Mouse (Mus musculus) activated CD4-positive, CD25-positive, alpha-beta regulatory T cell, adult 4 months (primary cell): ENCODE data around the gene Pm20d2. TPM values are rescaled to one million over a fixed set of nuclear protein-coding genes. Genes with fewer than 3 reads are reported as not detected.

Experiments
- ATAC-seq: one replicate; pipeline ENCODE4 v1.8.0; 2017
- polyA plus RNA-seq, 2 experiments: library from polyadenylated mRNA; unstranded; fragments of 100-300 nt; shearing (Covaris generic); gene quantifications; one replicate each; pipeline ENCODE4 v1.2.1; 2017

Pm20d2 gene
- polyA plus RNA-seq: not detected

DNA sequence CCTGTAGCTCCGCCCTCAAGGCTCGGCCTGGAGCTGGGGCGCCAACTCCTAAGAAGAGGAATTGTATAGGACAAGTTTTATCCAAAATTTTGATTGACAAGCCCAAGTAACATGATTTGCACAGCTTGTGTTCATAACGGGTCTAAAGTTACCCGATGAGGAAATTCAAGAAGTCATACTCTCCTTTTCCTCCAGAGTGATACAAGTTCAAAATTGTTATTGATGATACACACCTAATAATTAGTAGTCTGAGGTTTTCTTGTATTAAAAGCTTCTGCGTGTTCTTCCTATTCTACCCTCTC is at the start of gene Pm20d2:
Gene Pm20d2, minus strand, starts transcription at position 3 of the 302 bp plus-strand sequence.
- ATAC-seq: no peak

DNA sequence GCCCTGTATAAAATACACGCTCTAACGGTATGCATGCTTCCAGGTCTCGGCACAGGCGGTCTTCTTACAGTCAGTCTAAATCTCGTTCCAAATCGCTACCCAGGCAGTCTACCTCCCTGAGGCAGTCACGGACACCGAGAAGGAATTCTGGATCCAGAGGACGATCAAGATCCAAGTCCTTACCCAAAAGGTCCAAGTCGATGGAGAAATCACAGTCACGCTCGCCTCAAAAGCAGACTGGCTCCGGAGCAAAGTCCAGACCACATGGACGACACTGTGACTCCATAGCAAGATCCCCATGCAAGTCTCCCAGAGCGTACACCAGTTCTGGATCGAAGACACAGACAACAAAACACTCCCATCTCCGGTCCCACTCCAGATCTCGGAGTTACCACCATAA is 41.3 kb upstream of the Pm20d2 start:
- ATAC-seq: no peak

DNA sequence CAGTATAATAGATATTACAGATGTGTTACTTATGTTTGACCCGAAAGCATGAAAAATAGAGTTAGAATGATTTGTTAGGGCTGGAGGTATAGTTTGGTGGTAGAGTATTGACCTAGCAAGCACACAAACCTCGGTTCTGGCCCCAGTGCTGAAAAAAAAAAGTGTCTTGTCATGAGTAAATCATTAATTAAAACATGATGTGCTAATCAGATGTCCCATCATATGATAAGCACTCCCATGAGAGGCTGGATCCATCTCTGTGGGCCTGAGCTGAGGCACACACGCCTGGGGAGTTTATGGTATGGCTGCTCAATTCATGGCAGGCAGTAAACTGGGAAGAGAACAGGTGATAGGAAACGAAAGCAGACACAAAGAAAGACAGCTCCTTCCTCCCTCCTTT is 40.1 kb upstream of the Pm20d2 start:
- ATAC-seq: no peak

DNA sequence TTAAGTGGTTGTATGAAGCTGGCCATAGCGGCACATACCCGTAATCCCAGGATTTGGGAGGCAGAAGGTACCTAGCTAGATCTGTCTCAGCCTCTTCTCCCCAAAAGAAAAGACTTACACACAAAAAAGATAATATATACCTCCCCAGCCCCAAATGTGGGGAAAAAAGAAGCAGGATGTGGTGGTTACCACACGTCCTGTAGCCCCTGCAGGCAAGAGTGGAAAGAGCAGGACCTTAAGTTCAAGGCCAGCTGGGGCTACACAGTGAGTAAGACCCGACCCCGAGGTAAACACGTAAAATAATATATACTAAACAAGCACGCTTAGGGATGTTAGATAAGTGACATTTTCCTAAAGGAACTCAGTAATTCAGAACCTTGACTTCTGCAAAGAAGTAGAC is 37.6 kb upstream of the Pm20d2 start:
- ATAC-seq: peak; percentile 87

DNA sequence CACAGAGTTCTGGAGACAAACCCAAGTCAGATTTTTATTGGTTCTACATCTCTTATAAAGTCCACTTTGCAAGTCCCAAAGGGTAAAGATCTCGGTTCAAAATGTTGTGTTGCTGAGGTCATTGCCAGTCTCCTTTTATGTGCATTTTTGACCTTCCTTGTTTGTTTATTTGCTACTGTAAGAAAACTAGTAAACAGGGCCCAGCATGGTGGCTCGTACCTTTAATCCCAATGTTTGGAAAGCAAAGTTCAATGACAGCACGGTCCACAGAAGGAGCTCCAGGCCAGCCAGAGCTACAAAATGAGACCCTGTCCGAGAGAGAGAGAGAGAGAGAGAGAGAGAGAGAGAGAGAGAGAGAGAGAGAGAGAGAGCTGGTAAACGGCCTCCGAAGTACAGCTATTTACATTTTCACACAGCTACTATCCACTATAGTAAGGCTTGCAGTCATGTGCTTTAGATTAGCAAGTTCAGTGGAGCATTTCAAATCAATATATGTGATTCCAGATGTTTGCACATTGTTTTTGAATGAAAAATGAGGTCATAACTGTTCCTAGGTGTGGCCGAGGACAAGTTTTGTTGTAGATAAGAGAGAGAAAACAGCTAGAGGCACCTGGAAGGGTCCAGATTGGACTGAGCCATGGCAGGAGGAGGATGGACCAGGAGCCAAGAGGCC is 34.6 kb upstream of the Pm20d2 start:
- no peak for ATAC-seq

DNA sequence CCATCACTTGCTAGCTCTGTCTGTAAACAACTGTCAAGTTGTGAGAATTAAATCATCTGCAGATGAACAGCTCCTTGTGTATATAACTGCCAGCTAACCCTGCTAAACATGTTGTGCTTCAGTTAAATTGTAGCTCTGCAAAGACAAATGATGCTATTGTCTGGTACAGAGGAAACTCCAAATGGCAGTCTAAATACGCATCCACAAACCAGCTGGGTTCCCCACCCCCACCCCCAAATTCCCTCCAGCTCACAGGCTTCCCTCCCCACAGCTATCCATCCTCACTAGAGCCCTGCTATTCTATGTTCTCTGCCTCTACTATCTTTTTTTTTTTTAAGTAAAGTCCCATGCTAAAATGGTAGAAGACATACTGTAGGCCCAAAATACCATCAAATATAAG is 32.3 kb upstream of the Pm20d2 start:
- ATAC-seq: no peak

DNA sequence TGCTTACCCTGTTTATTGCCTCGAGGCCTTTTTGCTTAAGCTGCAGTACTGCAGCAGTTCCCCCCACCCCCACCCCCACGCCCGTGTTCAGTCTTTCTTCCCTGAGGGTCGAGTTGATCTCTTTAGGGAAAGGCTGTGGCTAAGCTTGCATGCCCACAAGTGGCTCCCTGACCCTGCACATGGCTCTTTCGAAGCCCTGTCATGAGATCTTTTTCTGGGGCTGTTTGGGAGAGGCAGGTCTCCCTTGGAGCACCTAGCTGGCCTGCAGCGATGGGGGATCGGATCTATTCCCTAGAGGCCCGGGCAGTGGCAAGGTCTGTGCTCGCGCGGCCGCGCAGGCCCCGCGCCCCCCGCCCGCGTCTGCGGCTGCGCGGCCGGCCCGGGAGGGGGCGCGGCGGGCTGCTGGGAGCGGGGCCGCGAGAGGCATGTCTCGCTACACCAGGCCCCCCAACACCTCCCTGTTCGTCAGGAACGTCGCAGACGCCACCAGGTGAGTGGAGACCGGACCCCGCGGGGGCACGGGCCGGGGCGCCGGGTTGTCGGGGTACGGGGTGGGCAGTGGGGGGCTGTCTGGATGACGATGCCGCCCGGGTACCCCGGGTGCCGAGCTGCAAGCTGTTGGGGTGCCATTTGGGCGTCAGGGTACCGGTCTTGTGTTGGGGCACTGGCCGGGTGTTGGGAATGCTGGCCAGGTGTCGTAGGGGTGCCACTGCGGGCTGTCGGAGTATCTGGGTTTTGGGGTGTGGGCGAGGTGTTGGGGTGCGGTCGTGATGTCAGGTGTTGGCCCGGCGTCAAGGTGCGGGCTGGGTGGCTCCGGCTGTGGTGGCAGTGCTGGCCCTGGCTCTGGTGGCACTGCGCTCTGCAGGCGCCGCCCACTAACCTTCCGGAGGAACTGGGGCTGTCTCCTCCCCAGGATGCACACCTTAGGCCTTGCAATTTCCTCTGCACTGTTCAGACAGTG is 19.6 kb upstream of the Pm20d2 start, which contains the start of gene Srsf12:
Gene Srsf12, plus strand, starts transcription at position 111 of the 961 bp plus-strand sequence.
- peak; percentile 90 for ATAC-seq

DNA sequence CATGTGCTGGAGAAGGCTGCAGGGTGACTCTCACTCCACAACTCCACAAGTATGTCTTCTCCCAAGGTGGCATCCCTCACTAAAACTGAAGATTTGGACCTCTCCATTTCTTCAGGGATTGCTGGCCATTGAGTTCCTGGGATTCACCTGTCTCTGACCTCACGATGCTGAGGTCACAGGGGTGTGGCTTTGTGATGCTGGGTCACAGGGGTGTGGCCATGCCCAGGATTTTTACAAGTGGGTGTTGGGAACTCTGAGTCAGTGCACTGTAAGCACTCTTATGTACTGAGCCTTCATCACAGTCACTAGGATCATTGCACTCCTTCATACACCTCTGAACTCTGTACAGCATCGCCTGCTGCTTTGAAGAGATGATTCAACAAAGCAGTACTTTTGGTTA is 18.0 kb upstream of the Pm20d2 start:
- no peak for ATAC-seq

DNA sequence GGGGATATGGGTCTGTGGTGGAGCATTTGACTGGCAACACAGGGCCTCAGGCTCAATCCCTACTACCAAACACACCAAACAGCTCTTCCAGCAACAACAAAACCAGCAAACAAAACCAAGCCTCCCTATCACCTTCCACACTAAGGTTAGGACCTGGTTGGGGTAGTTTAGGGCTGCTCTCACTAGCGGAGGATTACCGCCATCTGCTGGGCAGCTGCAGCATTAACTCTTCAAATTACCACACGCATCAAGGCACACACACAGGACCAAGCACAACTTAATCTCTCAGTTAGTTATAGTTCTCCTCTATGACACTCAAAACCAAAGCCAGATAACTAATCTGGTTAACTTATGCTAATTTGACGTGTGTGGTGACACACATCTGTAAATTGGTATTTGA is 15.1 kb upstream of the Pm20d2 start:
- peak; percentile 36 for ATAC-seq

DNA sequence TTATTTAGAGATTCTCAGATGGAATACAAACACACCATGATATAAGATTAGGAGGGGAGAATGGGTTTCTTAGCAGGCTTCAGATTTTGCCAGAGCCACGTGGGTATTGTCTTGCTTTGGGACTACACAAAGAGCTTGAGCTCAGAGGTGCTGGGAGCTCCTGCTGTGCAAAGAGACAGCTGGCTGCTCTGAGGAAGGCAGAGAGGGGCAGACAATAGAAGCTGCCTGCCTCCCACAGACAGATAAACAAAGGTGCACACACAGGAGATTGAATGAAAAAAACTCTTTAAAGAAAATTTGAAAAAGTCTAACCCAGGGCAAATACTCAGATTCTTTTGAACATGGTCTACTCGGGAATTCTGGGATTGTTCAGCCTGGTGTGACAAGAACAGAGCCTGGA is 8.6 kb upstream of the Pm20d2 start:
- no peak for ATAC-seq

DNA sequence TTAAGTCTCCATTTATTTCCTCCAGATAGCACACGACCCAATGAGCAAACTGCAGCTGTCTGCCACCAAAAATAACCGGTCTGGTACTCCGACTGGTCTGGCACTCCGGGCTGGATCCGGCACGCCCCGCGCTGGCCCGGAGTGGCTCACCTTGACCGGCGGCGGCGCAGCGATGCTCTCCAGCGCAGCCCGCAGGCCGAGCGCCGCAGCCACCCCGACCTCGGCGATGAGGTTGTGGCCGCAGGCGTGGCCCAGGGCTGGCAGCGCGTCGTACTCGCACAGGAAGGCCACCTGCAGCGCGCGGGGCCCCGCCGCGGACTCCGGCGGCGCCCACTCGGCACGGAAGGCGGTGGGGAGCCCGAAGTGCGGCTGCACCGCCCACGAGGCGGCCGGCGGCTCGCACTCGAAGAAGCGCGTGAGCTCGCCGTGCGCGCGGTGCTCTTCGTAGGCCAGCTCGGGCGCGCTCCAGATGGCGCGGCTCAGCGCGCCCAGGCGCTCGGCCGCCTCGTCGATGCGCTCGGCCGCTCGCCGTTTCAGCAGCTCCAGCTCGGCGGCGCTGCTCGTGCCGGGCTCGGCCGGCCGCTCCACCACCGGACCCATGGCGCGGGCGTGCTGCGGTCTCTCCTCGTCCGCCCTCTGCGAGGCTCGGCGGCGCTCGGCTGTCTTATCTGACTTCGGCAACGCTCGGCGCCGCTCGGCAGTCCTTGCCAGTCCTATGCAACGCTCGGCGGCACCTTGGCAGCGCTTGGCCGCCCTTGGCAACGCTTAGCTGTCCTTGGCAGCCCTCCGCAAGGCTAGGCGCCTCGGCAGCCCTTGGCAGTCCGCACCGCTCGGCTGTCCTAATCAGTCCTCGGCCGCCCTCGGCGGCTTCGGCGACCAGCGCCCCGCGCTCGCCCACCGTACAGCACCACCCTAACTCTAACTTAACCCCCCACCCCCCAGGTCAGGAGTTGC is 479 bp downstream of the Pm20d2 start:
- ATAC-seq: peak; percentile 61

DNA sequence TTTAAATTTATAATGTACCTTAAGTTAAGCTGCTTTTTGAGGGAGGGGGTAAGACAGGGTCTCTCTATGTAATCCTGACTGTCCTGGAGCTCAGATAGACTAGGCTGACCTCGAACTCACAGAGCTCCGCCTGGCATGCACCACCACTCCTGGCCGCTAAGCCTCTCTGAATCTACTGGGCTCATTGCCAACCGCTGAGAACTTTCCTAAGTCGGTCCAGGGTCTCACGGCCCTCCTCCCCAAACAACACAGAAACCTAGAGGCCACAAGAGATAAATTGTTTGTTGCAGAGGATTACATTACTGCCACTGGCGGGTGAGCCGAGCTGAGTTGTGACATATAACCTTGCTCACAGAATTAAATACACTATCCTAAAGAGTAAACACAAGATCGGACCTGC is 1.4 kb downstream of the Pm20d2 start:
- ATAC-seq: no peak

DNA sequence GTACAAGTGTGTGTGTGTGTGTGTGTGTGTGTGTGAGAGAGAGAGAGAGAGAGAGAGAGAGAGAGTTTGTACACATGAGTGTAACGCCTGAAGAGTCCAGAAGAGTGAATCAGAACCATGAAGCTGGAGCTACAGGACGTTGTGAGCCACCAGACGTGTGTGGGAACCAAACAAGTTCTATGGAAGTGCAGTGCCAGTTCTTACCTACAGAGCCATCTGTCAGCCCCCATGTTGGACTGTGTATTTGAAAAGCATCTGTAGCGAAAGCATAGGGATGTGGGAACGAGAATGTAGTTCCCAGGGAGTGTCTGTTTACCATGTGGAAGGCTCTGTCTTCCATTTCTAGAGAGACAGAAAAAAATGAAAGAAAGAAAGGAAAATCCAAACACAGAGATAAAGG is 6.1 kb downstream of the Pm20d2 start:
- ATAC-seq: no peak

DNA sequence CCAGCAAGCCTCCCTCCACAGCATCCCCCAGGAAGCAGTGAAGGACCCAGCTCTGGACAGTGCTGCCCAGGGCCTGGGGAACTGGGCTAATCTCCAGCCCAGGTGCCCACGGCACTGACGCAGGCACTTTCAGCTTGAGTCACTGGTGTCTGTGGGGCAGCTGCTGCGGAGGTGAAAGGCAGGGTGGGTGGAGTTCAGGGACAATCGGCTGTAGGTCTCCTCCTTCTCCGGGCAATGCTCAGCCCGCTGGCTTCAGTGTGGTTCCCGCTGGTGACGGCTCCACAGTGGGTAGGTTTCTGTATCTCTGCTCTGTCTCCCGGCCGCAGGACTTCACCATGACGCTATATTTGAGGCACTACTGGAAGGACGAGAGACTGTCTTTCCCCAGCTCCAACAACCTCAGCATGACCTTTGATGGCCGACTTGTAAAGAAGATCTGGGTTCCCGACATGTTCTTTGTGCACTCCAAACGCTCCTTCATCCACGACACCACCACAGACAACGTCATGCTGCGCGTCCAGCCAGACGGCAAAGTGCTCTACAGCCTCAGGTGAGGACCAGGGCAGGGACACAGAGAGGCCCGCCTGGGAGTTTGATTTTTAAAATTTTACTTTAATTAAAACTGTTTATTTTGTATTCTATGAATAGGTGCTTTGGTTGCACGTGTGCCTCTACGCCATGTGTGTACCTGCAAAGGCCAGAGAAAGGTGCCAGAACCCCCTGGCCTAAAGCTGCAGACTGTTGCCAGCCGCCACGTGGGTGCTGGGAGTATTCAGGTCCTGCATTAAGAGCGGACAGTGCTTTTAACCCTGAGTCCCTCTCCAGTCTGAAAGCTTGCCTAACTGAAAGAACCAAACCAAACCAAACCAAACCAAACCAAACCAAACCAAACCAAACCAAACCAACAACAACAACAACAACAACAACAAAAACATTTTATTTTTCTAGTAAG is 37.2 kb downstream of the Pm20d2 start:
- ATAC-seq: no peak

DNA sequence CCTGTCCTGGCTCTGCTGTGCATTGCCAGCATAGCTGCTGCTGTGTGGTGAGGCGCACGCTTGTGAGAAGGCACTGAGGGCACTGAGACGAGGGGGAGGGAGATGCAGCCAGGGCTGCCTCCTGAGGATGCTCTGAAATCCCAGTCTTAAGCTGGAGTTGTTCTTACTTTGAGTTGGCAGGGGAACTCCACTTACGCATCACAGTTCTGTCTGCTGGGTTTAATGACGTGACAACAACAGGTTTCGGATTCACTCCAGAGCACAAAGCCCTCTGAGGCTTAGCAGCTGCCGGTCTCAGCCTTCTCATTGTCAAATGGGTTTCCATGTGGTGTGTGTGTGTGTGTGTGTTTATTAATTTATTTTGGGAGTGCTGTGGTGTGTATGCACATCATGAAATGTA is 40.4 kb downstream of the Pm20d2 start:
- ATAC-seq: no peak

DNA sequence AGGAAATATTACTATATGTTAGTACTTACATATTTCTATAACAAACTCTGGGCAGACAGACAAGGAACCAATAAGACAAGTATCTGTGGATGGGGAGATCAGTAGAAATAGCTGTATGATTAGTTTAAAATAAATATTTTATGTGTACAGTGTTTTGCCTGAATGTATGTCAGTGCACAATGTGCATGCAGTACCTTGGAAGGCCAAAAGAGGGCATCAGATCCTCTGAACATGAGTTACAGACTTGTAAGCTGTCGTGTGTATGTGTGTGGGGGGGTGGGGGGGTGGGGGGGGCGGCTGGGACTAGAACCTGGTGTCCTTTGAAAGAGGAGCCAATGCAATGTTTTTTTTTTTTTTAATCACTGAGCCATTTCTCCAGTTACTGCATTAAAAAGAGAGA is 41.7 kb downstream of the Pm20d2 start:
- ATAC-seq: peak; percentile 30

DNA sequence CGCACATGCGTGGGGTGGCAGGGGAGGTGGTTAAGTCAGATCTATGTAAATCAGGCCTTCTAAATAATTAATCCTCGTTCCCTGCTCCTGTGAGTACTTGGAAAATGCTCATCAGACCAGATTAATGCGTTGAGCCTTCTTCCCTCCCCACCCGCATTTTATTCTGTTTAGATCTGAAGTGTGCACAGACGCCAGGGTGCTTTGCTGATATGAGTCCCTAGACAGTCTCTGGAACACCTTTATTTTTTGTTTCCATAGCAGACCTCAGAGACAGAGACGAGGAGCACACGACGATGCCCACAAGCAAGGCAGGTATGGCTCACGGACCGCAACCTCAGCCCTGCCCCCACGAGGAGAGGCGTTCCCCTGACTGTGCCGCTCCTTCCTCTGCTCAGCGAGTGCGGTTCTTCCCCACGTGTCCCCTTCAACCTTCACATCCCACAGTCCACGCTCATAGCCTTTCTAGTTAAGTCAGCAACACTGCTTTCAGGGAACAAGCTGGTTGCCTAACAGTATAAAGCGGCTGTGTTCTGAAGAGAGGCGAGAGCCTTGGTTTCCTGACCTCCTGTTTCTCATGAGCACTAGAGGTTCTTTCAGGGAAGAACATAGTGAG is 42.8 kb downstream of the Pm20d2 start:
- peak; percentile 63 for ATAC-seq

DNA sequence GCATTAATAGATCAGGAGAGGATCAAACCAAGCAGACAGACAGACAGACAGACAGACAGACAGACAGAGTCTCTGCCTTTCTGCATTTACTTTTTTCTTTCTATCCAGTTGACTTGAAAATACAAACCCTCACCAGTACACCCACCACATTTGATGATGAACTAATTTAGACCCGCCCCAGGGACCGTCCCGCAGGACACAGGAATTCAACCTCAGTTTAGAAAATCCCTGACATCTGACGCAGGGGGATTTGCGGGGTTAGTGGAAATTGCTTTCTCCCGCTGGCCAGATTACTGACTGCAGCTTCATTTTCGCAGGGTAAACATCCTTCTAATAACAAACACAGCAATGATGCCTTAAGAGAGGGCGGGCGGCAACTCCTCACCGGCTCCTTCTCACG is 57.3 kb downstream of the Pm20d2 start, which contains the start of gene Gabrr1:
Gene Gabrr1, plus strand, starts transcription at position 301 of the 400 bp plus-strand sequence.
- no peak for ATAC-seq

DNA sequence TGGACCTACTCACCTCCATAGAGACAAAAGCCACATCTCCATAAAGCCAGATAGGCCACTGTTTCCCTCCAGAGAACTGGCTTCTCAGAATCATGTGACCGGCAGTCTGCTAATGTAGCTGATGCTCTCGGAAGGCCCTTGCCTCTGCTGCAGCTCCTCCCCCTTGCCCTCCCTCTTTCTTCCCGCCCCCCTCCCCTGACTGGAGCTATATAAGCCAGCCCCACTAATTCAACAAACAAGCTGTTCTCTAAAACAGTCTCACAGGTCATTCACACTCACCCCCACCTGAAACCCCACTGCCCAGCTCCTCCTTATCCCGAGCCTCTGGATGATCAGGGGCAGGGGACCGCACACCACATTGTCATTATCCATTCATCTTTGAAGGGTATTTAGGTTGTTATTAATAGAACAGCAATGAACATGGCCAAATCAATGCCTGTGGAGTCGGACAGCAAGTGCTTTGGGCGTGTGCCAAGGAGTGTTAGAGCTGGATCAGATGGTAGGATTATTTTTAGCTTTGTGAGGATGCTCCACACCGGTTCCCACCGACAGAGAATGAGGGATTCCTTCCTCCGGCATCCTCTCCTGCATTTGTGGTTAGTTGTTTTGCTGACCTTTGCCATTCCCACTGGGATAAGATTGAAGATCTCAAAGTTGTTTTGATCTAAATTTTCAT is 64.0 kb downstream of the Pm20d2 start:
- no peak for ATAC-seq

DNA sequence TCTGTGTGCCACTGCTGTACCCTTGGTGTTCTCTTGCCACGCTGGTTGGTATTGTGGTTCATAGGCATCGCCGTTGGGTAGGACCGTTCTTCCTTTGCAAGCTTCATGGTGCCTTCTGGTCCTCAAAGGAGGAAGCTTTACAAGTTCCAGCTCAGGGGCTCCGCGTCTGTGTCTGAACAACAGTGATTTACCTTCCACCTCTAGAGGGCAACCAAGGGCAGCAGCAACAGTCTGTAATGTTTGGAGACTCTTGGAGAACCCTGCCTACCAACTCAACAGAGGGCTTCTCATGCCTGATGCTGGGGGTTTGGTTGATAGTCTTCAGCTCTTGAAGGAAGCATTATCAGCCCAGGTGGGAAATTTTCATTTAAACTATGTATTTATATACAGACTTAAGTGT is 65.0 kb downstream of the Pm20d2 start:
- peak; percentile 65 for ATAC-seq
